10 mouse cellular contexts compared by ENCODE assay signal in the genomic region with DNA sequence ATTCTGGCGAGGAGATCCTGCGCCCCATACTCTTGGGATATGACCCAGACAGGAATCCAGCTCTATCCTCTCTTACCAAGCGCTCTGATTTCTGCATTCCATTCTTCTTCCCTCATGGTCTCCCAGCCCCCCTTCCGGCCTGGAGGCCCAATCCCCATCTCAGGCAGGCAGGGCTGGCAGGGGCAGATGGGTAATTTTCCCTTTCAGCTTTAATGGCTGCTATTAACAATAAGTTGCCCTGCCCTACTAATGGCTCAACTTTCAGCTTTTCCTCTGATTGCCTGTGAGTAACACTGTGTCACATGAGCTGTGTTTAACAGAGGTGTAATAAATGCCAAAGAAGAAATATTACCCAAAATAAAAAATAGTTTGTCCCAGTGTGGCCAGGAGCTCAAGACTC.
DNase-seq lines count a peak whose midpoint lies in the region; ATAC-seq lines count a peak whose summit lies in the region.
"Had no signal": no experiment of that assay in that cellular context is flagged by ENCODE, and none has a peak within 500 bp of the region (broad histone marks: within the 10 kb centered on the region; RNA-seq: fewer than 3 reads in every experiment).

No protein-coding gene starts in this region.

- no peaks in the 10 kb centered on the region for H3K9me3 ChIP-seq in lung, embryonic 15.5 days
- H3K9me3 ChIP-seq in hindbrain, embryonic 12.5 days (replicated peaks) = no peaks in the 10 kb centered on the region
- no peaks in the 10 kb centered on the region for H3K9me3 ChIP-seq in neural tube, embryonic 13.5 days

- WGBS in lung, embryonic 15.5 days = 35% methylated on average over 4 of the region's 4 CpGs
- WGBS in hindbrain, embryonic 12.5 days = 62% methylated on average over 4 of the region's 4 CpGs
- 30% methylated on average over 4 of the region's 4 CpGs for WGBS in neural tube, embryonic 13.5 days

- no peak overlapping the region for H3K4me2 ChIP-seq in lung, embryonic 15.5 days
- no peak overlapping the region for H3K4me2 ChIP-seq in hindbrain, embryonic 12.5 days (replicated peaks)
- no peak overlapping the region for H3K4me2 ChIP-seq in neural tube, embryonic 13.5 days

- ATAC-seq in lung, embryonic 15.5 days (ENCODE audit: borderline replicate concordance, extremely low read depth, low FRiP score, low TSS enrichment) = no peak
- ATAC-seq in hindbrain, embryonic 12.5 days (ENCODE audit: low FRiP score) = no peak
- peak; percentile 57 for ATAC-seq in neural tube, embryonic 13.5 days (ENCODE audit: low read depth)
- ATAC-seq: liver, postnatal 0 days had no signal

- no peaks in the 10 kb centered on the region for H3K27me3 ChIP-seq in lung, embryonic 15.5 days
- no peaks in the 10 kb centered on the region for H3K27me3 ChIP-seq in hindbrain, embryonic 12.5 days
- H3K27me3 ChIP-seq in neural tube, embryonic 13.5 days = no peaks in the 10 kb centered on the region

- peak; percentile 46 for DNase-seq in embryo, embryonic 10 days (ENCODE audit: low spot score)
- DNase-seq in embryo, embryonic 9.5 days (ENCODE audit: extremely low spot score) = no peak
- DNase-seq in lung, adult 18-20 months = no peak
- DNase-seq in B cell, adult 2 months = no peak
- no peak for DNase-seq in urinary bladder, postnatal 36 days (ENCODE audit: low spot score in 2 of 2)
- DNase-seq: liver, postnatal 0 days; thymus, postnatal 25 days had no signal

- H3K9ac ChIP-seq in lung, embryonic 15.5 days = no peak overlapping the region
- no peak overlapping the region for H3K9ac ChIP-seq in hindbrain, embryonic 12.5 days
- no peak overlapping the region for H3K9ac ChIP-seq in neural tube, embryonic 13.5 days
- H3K9ac ChIP-seq: liver, postnatal 0 days had no signal

- no peaks in the 10 kb centered on the region for H3K36me3 ChIP-seq in lung, embryonic 15.5 days
- no peaks in the 10 kb centered on the region for H3K36me3 ChIP-seq in hindbrain, embryonic 12.5 days
- H3K36me3 ChIP-seq in neural tube, embryonic 13.5 days = no peaks in the 10 kb centered on the region

- H3K4me3 ChIP-seq in lung, embryonic 15.5 days = no peak overlapping the region
- no peak overlapping the region for H3K4me3 ChIP-seq in hindbrain, embryonic 12.5 days
- no peak overlapping the region for H3K4me3 ChIP-seq in neural tube, embryonic 13.5 days

- peaks cover 41% of the 10 kb centered on the region for H3K4me1 ChIP-seq in lung, embryonic 15.5 days
- H3K4me1 ChIP-seq in hindbrain, embryonic 12.5 days = peaks cover 36% of the 10 kb centered on the region
- H3K4me1 ChIP-seq in neural tube, embryonic 13.5 days (replicated peaks) = peaks cover 55% of the 10 kb centered on the region

- 0 out of 2 replicates have a peak overlapping the region, but pooled peaks have one; percentile 9 for H3K27ac ChIP-seq in lung, embryonic 15.5 days
- peak overlapping the region; percentile 44; the same call in 1 of the 2 replicates for H3K27ac ChIP-seq in hindbrain, embryonic 12.5 days
- peak overlapping the region; percentile 59 for H3K27ac ChIP-seq in neural tube, embryonic 13.5 days (replicated peaks)

Comparison
In these comparisons a context has a peak if more than half of its experiments do, and no peak if none do; other contexts are left out.
1. H3K27ac ChIP-seq: peak in every context shown above with its lines; median percentile 59 in neural tube, embryonic 13.5 days; 44 in hindbrain, embryonic 12.5 days; 9 in lung, embryonic 15.5 days.